Mouse (Mus musculus): ENCODE results near the gene Foxj1. TPM values are rescaled to one million over a fixed set of nuclear protein-coding genes. Genes with fewer than 3 reads are reported as not detected.

Foxj1 gene
- polyA plus RNA-seq (2014; fragmentation: Illumina TruSeq; extraction: RNeasy Lipid Tissue Mini Kit (QIAGEN cat#74804); ENCODE audit: low read depth, low replicate concordance) = not detected

GRCm38 (mm10) chr11:116335244-116336036, at the start of gene Foxj1:
Foxj1 (minus strand) TSS chr11:116335399.

DNA sequence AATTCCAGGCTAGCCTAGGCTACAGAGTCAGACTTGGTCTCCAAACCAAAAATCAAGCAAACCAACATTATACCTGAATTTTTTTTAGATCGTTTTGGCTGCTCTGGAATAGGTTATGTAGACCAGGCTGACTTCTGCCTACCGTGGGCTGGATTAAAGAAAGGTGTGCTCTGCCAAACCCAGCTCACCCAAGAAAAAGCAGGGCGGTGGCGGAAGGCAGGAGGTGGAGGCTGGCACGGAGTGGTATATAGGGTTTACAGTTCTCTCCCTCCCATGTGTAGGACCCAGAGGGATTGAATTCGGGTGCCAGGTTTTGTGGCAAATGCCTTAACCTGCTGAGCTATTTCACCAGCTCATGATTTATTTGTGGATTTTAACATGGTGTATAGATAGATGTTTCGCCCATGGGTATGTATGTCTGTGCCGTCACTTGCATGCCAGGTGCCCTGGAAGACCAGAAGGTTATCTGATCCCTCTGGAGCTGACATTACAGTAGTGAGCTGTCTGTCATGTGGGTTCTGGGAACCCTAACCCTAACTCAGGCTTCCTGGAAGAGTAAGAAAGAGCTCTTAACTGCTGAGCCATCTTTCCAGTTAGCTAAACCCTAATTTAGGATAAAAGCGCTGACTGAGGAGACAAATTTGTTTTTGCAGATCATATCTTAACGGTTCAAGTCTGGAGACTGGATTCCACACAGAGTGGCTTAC, 28.0 kb downstream of the Foxj1 start, which contains the start of gene Exoc7:
TSS of gene Exoc7 (minus strand) at position 215 of the 707 bp plus-strand sequence.

DNA sequence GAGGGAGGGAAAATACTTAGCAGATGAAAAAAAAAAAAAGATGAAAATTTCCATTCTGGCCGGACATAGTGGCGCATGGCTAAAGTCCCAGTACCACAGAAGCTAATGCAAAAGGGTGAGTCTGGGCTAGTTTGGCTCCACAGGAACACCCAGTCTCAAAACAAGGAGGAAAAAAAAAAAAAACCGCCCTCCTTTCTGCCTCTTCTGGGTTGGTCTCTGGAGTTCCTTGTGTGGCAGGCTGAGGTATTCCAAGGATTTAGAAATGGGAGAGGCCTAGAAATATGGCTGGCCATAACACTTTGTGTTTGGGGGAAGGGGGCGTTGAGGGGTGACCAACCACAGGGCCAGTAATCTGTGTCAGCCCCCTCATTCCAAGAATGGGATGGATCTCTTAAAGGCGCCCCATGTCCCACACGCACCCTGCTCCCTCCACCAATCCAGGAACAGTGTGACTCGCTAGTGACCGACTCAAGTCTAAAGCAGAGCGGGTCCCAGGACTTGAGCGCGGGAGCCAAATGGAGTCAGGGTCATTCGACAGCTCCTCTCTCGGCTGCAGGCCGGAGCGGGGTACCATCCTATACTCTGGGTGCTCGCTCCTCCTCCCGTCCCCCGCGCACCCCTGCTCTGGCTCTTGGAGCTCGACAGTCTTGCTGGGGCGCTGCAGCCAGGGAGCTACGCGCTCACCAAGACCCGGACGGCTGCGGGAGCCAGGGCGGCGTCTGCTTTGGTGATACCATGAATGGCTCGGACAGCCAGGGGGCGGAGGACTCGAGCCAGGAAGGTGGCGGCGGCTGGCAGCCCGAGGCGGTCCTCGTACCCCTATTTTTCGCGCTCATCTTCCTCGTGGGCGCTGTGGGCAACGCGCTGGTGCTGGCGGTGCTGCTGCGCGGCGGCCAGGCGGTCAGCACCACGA, 54.2 kb downstream of the Foxj1 start, which contains the start of gene Galr2:
TSS of gene Galr2 (plus strand) at position 189 of the 913 bp plus-strand sequence.

Other genes with a start within 250 kb of the Foxj1 start
- gene Wbp2, start 248.4 kb downstream of the Foxj1 start, polyA plus RNA-seq (2014; fragmentation: Illumina TruSeq; extraction: RNeasy Lipid Tissue Mini Kit (QIAGEN cat#74804); ENCODE audit: low read depth, low replicate concordance) = 27.0 TPM
- gene Trim47, start 208.2 kb downstream of the Foxj1 start, polyA plus RNA-seq (2014; fragmentation: Illumina TruSeq; extraction: RNeasy Lipid Tissue Mini Kit (QIAGEN cat#74804); ENCODE audit: low read depth, low replicate concordance) = not detected
- 5.3 TPM for gene Trim65, start 204.3 kb downstream of the Foxj1 start, polyA plus RNA-seq (2014; fragmentation: Illumina TruSeq; extraction: RNeasy Lipid Tissue Mini Kit (QIAGEN cat#74804); ENCODE audit: low read depth, low replicate concordance)
- gene Mrpl38, start 196.5 kb downstream of the Foxj1 start, polyA plus RNA-seq (2014; fragmentation: Illumina TruSeq; extraction: RNeasy Lipid Tissue Mini Kit (QIAGEN cat#74804); ENCODE audit: low read depth, low replicate concordance) = 4.2 TPM
- gene Fbf1, start 167.2 kb downstream of the Foxj1 start, polyA plus RNA-seq (2014; fragmentation: Illumina TruSeq; extraction: RNeasy Lipid Tissue Mini Kit (QIAGEN cat#74804); ENCODE audit: low read depth, low replicate concordance) = 7.5 TPM
- gene Ten1, start 136.5 kb downstream of the Foxj1 start, polyA plus RNA-seq (2014; fragmentation: Illumina TruSeq; extraction: RNeasy Lipid Tissue Mini Kit (QIAGEN cat#74804); ENCODE audit: low read depth, low replicate concordance) = 0.93 TPM
- 274 TPM for gene Acox1, start 136.4 kb downstream of the Foxj1 start, polyA plus RNA-seq (2014; fragmentation: Illumina TruSeq; extraction: RNeasy Lipid Tissue Mini Kit (QIAGEN cat#74804); ENCODE audit: low read depth, low replicate concordance)
- gene Evpl, start 97.3 kb downstream of the Foxj1 start, polyA plus RNA-seq (2014; fragmentation: Illumina TruSeq; extraction: RNeasy Lipid Tissue Mini Kit (QIAGEN cat#74804); ENCODE audit: low read depth, low replicate concordance) = not detected
- gene Srp68, start 61.2 kb downstream of the Foxj1 start, polyA plus RNA-seq (2014; fragmentation: Illumina TruSeq; extraction: RNeasy Lipid Tissue Mini Kit (QIAGEN cat#74804); ENCODE audit: low read depth, low replicate concordance) = 7.7 TPM
- not detected for gene Galr2, start 54.5 kb downstream of the Foxj1 start, polyA plus RNA-seq (2014; fragmentation: Illumina TruSeq; extraction: RNeasy Lipid Tissue Mini Kit (QIAGEN cat#74804); ENCODE audit: low read depth, low replicate concordance)
- gene Exoc7, start 28.2 kb downstream of the Foxj1 start, polyA plus RNA-seq (2014; fragmentation: Illumina TruSeq; extraction: RNeasy Lipid Tissue Mini Kit (QIAGEN cat#74804); ENCODE audit: low read depth, low replicate concordance) = 7.0 TPM
- gene Rnf157, start 77.6 kb upstream of the Foxj1 start, polyA plus RNA-seq (2014; fragmentation: Illumina TruSeq; extraction: RNeasy Lipid Tissue Mini Kit (QIAGEN cat#74804); ENCODE audit: low read depth, low replicate concordance) = 0.36 TPM
- gene Ubald2, start 98.7 kb upstream of the Foxj1 start, polyA plus RNA-seq (2014; fragmentation: Illumina TruSeq; extraction: RNeasy Lipid Tissue Mini Kit (QIAGEN cat#74804); ENCODE audit: low read depth, low replicate concordance) = 2.3 TPM
- gene Qrich2, start 130.8 kb upstream of the Foxj1 start, polyA plus RNA-seq (2014; fragmentation: Illumina TruSeq; extraction: RNeasy Lipid Tissue Mini Kit (QIAGEN cat#74804); ENCODE audit: low read depth, low replicate concordance) = not detected
- gene Prpsap1, start 158.8 kb upstream of the Foxj1 start, polyA plus RNA-seq (2014; fragmentation: Illumina TruSeq; extraction: RNeasy Lipid Tissue Mini Kit (QIAGEN cat#74804); ENCODE audit: low read depth, low replicate concordance) = 17.9 TPM
- 0.77 TPM for gene Sphk1, start 195.5 kb upstream of the Foxj1 start, polyA plus RNA-seq (2014; fragmentation: Illumina TruSeq; extraction: RNeasy Lipid Tissue Mini Kit (QIAGEN cat#74804); ENCODE audit: low read depth, low replicate concordance)
- 1.1 TPM for gene Ube2o, start 246.0 kb upstream of the Foxj1 start, polyA plus RNA-seq (2014; fragmentation: Illumina TruSeq; extraction: RNeasy Lipid Tissue Mini Kit (QIAGEN cat#74804); ENCODE audit: low read depth, low replicate concordance)